Mouse (Mus musculus) stomach, postnatal 0 days (tissue): ENCODE measurements around the gene Prpf40a. TPM values are rescaled to one million over a fixed set of nuclear protein-coding genes. Genes with fewer than 3 reads are reported as not detected.
A peak's percentile ranks its signal among the peaks of the same experiment; 100 is the strongest.

Source experiments
- ATAC-seq: fragments of 200-750 bp; cut with Nextera tagmentation; 2 replicates; pipeline ENCODE4 v1.8.0; 2017; ENCODE audit not compliant: low FRiP score, low TSS enrichment
- DNase-seq: peaks from one replicate; pipeline ENCODE4 v3.0.0-alpha.2; 2016; ENCODE audit warnings: low spot score
- H3K27ac ChIP-seq: fragments of 300-500 bp; sonication (generic); replicated peaks from 2 replicates; pipeline ENCODE4 v1.5.1; 2014; ENCODE audit warnings: mild to moderate bottlenecking, control low read depth
- H3K27me3 ChIP-seq: fragments of 300-500 bp; sonication (generic); 2 replicates; pipeline ENCODE4 v1.6.1; 2014; ENCODE audit warnings: low read length; ENCODE audit not compliant: control insufficient read depth, insufficient read depth
- H3K36me3 ChIP-seq: fragments of 300-500 bp; sonication (generic); 2 replicates; pipeline ENCODE4 v1.6.1; 2014; ENCODE audit warnings: low read length, mixed read lengths; ENCODE audit not compliant: control insufficient read depth, insufficient read depth
- H3K4me1 ChIP-seq: fragments of 300-500 bp; sonication (generic); replicated peaks from 2 replicates; pipeline ENCODE4 v1.6.1; 2014; ENCODE audit warnings: antibody characterized with exemption; ENCODE audit not compliant: control insufficient read depth, insufficient read depth
- H3K4me2 ChIP-seq: fragments of 300-500 bp; sonication (generic); replicated peaks from 2 replicates; pipeline ENCODE4 v1.6.1; 2014; ENCODE audit warnings: low read depth, mild to moderate bottlenecking, control low read depth, moderate library complexity
- H3K4me3 ChIP-seq: fragments of 300-500 bp; sonication (generic); 2 replicates; pipeline ENCODE4 v1.5.1; 2014; ENCODE audit warnings: low read depth, low read length, control low read depth
- H3K9ac ChIP-seq: fragments of 300-500 bp; sonication (generic); 2 replicates; pipeline ENCODE4 v1.6.1; 2014; ENCODE audit warnings: mild to moderate bottlenecking, low read length, control low read depth, mixed read lengths
- H3K9me3 ChIP-seq: fragments of 300-500 bp; sonication (generic); 2 replicates; pipeline ENCODE4 v1.6.1; 2016; ENCODE audit warnings: low read length; ENCODE audit not compliant: control insufficient read depth
- CTCF ChIP-seq: IDR thresholded peaks from 2 replicates; pipeline ENCODE4 v1.5.1; 2016; ENCODE audit warnings: antibody characterized with exemption, low read depth, mild to moderate bottlenecking, moderate library complexity
- EP300 ChIP-seq: optimal IDR thresholded peaks from 2 replicates; pipeline ENCODE3; 2016; ENCODE audit warnings: antibody characterized with exemption
- WGBS: fragments of 180-500 bp; shearing (Covaris S2); extraction: QIAGEN DNeasy Blood & Tissue Kit; methylation state at CpG from one replicate; pipeline ENCODE4 v1.1.7; 2014; 5-methylcytosine and 5-hydroxymethylcytosine counted together
- polyA plus RNA-seq: library from polyadenylated mRNA; unstranded; fragments of >200 nt; fragmentation: Nextera tagmentation; extraction: Ambion mirVana; gene quantifications from 2 replicates; pipeline ENCODE4 v1.2.1, GENCODE M21; 2015

Gene Prpf40a
- polyA plus RNA-seq, 1 experiment from 2014 or later: 72.6 TPM

DNA sequence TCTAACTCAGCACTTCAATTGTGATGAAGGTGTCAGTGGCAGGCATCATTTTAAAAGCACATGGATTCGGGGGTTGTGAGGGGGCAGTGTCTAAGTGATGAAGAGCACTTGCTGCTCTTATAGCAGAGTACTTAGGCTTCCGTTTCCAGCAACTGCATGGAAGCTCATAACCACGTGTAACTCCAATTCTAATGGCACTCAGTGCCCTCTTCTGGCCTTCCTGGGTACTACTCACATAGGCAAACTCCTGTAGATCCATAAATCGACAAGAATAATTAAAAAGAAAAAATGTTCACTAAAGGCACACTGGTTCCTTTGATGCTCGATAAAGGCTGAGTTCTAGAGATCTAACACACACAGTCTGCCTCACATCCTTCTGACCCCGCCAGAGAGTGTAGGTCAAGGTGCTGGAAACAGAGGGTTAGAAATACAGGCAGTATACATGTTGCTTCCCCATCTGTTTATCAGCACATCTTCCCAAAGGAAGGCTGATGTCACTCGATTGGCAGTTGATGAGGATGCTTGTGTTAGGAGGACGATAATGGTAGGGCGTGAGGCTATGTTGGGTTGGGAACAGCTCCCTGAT lies 105.4 kb downstream of the Prpf40a start:
- Histone ChIP-seq H3K9me3 (no peaks in the 10 kb centered on the region), H3K9ac (no peak overlapping the region), H3K36me3 (no peaks in the 10 kb centered on the region), H3K4me1 (no peaks in the 10 kb centered on the region), H3K27ac (no peak overlapping the region), H3K27me3 (no peaks in the 10 kb centered on the region), H3K4me3 (no peak overlapping the region), H3K4me2 (no peak overlapping the region)
- peak; percentile 80 for TF ChIP-seq CTCF
- TF ChIP-seq EP300: no peak
- DNase-seq (peak; percentile 42), ATAC-seq (peak; percentile 35; the same call in 1 of the 2 replicates)
- 53% methylated on average over 9 of the region's 9 CpGs for WGBS

Other genes with a start within 250 kb of the Prpf40a start
- 21.8 and 22.2 TPM in 2 replicates for gene Arl6ip6, start 442 bp upstream of the Prpf40a start, polyA plus RNA-seq